Mouse (Mus musculus) adrenal gland (tissue): ENCODE results near the gene Sbk1.

Source experiments
- intact Hi-C: fragments of 180-260 bp; cut with DNase I; formaldehyde crosslinking; loops from one replicate; pipeline ENCODE4 v1.15.1; 2025
- long read RNA-seq, 2 experiments: library from polyadenylated mRNA; unstranded; transcript quantifications; one replicate each; pipeline ENCODE4 v2.0.0; 2020; ENCODE audit warnings: borderline replicate concordance in 1 of 2; ENCODE audit not compliant: insufficient replicate concordance in 1 of 2

Gene Sbk1
- long read RNA-seq, experiment 1, full-length matches to known transcripts: 3 of 6 reads
- long read RNA-seq, experiment 1, partial matches to known transcripts: 0 of 6 reads
- long read RNA-seq, experiment 1, other reads (novel, unspliced or antisense): 3 of 6 reads
- long read RNA-seq, experiment 2, partial matches to known transcripts: 0 of 4 reads
- long read RNA-seq, experiment 2, other reads (novel, unspliced or antisense): 4 of 4 reads

DNA sequence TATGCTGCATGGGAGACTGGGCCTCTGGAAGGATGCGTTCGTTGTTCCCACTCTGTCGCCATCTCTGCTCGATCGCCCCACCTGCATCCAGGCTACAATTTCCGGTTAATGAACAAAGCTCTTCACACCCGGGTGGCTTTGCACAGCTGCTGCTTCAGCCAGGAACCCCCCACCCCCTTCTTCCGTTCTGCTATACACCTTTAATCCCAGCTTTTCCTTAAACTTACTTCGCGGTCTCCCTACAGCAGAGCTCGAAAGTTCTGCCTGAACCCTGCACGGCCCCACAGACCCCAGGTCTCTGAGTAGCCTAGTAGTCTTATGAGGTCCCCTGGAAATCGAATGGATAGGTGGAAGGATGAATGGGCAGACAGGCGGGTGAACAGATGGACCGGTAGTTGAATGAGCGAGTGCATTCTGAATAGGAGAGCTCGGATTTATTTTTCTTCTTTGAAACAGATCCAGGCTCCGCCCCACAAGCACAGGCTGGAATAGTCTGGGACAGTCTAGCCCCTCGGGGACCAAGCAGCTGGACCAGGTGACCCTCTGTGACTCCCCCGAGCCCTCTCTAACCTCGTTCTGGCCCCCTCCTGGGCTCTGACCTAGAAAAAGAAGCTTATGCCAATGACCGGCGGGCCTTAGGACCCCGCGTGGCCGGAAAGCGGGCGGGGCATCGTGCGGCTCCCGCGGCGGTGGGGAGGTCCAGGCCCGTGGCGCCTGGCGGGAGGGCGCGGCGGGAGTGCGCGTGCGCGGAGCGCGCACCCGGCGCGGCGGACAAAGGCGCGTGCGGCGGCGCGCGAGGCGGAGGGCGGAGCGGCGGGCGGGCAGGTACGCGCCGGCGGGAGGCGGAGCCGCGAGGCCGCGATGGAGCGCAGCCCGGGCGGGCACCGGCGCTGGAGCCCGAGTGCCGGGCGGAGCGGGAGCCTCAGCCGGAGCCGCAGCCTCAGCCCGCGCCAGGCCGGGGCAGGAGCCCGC lies at the start of gene Sbk1:
Gene Sbk1 (plus strand): TSS at position 908 of the 972 bp plus-strand sequence.
- intact Hi-C loops: no loop called here

DNA sequence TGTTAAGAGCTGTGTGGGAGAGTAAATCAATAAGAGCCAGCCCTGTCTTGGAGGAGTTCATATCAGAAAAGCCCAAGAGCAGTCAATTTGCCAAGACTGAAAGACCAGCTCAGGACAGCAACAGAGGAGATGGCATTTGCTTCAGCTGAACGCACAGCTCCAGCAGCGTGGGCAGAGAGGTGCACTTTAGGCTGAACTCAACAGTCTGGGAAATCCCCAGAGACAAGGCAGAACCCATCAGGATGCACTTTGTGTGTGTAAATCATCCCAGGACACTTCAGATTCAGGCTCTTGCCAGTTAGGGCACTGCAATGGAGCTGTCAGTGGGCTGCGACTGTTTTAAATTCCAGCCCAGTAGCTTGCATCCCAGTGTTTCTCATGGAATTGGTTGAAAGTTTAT lies 49.7 kb upstream of the Sbk1 start:
- intact Hi-C loops: no loop called here

DNA sequence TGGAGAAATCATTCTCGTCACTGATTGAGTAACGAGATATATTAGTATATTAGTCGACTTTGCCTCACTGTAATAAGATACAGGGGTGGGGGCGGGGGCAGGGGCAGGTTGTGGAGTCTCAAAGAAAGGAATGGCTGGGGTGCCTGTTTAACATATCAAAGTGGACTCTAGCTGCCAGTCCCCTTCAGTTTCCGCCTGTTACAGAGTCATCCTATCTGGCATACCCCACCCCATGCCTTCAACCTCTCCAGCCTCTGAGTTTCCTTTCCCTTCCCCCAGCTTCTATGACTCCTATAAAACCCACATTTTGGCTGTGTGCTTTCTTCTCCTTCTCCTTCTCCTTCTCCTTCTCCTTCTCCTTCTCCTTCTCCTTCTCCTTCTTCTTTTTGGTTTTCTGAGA lies 46.3 kb upstream of the Sbk1 start:
- intact Hi-C loops: no loop called here

DNA sequence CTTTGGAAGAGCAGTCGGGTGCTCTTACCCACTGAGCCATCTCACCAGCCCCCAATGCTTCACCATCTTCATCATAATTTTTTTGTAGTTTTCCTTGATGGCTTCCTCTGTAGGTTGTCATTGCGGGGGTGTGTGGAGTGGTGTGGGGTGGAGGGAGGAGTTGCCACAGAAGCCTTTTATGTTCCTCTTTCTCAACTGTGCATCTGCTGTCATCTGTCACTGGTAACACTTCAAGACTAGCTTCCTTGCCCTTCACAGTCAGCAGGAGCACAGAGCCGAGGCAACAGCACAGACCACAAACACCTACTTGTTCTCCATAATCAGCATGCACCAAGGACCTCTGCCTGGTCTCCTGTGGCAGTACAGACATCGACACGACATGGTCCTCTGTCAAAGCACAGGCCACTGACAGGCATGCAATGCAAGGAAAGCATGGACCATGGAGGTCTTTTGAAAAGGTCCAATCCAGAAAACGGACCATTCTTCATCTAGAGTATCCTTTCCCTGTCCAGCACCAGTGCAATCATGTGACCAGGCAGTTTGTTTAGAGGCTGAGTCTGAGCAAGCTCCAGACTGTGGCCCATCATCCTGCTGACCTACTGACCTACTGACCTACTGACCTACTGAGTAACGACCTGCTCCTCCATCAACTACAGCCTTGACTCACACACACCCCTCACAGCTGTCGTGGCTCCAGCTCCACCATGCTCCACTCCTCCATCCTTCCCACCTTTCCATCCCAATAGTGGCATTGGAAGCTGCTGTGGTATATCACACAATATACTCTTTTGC lies 41.9 kb upstream of the Sbk1 start:
- intact Hi-C loops: no loop called here

DNA sequence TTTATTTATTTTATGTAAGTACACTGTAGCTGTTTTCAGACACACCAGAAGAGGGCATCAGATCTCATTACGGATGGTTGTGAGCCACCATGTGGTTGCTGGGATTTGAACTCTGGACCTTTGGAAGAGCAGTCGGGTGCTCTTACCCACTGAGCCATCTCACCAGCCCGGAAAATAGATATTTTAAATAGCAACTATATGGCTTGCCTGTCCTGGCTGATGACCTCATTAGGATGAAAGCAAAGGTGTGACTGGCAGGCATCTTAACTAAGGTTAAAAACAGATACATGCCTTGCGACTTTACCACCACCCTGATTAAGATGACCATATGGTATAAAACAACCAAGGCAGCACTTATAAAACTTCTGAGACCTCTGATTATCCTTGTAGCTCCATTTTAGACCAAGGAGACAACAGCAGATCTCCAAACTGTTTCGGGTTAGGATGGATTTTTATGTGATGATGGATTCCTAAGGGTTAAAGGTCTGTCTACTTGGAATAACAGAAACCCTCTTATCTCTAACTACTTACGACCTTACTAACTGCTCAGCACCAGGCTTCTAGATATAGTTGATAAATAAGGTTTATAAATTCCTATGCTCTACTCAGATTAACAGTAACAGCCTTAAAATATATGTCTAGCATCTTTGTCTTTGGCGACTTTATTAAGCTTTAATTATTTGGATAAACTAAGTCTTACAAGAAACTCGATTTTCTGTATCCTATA lies 39.9 kb upstream of the Sbk1 start:
- intact Hi-C loops: no loop called here

DNA sequence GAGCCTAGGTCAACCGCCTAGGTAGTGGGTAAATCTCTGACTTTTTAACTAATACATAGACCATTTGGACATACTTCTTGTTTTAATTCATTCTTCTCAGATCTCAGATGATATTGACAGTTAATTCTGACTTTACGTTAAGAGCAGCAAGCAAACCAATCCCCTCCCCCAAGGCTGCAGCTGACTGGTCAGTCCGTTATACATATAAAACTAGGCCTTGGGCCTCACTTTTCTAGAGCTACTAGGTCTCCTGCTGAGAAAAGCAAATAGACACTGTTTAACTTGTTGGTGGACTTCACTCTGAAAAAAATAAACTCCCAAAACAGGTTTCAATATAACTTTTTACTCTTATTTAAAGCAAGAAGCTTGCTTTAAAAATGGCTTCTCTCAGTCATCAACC lies 37.8 kb upstream of the Sbk1 start:
- intact Hi-C loops: no loop called here

DNA sequence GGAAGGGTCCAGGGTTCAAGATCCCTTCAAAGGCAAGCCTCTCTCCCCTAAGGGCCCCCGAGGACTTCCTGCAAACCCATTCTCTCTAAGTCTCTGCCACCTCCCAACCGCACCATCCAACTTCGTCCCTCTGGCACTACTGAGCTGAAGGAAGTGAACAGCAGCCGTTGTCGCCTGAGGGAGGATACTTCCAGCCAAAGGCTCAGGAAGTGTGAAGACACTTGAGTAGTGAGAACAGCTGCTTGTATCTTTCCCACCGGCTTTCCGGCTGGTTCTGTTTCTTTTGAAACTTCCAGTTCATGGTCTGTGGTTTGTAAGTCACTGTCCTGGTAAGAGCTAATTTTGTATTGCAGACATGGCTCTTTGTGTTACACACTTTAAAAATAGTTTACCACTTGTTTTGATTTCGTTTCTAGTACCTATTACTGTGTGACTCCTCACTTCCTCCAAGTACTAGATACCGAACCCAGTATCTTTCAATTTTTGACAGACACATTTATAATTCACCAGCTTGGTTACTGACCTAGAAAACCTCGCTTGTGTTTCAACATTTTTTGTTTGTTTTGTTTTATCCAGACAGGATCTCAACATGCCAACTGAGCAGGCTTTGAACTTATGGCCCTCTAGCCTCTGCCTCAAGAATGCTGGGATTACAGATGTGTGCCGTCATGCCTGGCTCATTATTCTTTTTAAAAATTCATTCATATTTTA lies 36.2 kb upstream of the Sbk1 start:
- intact Hi-C loops: no loop called here

DNA sequence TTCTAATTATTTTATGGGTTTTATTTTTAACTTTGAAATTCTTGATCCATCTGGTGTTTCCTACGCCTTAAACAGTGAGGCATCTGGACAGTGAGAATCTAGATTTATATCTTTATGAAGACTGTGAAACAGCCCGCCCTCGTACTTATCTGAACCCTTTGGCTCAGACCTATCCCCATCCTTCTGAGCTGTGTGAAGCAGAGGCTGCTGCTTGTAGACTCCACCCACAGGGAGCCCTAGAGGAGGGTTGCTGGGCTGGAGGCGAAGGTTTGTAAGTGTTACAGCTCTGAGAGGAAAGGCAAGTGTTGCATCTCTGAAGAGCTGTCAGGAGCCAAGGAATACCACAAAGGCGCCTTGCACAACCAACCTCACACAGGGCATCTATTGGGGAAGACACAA lies 35.6 kb upstream of the Sbk1 start:
- intact Hi-C loops: no loop called here

DNA sequence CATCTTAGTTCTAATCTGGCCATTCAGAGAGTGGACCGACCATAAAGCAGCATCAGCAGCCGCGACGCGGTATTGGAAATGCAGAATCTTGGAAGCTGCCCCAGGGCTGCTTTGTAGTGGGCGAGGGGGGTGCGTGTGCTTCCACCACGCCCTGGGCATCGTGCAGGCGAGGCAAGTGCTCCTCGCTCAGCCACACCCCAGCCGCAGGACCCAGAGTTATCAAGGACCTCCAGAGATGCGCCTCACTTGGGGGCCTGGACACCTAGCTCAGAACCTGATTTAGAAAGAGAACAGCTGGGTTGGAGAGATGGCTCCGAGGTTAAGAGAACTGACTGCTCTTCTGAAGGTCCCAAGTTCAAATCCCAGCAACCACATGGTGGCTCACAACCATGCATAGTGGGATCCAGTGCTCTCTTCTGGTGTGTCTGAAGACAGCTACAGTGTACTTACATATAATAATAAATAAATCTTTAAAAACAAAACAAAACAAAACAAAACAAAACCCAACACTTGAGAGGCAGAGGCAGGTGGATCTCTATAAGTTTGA lies 31.5 kb upstream of the Sbk1 start:
- intact Hi-C loops: no loop called here

DNA sequence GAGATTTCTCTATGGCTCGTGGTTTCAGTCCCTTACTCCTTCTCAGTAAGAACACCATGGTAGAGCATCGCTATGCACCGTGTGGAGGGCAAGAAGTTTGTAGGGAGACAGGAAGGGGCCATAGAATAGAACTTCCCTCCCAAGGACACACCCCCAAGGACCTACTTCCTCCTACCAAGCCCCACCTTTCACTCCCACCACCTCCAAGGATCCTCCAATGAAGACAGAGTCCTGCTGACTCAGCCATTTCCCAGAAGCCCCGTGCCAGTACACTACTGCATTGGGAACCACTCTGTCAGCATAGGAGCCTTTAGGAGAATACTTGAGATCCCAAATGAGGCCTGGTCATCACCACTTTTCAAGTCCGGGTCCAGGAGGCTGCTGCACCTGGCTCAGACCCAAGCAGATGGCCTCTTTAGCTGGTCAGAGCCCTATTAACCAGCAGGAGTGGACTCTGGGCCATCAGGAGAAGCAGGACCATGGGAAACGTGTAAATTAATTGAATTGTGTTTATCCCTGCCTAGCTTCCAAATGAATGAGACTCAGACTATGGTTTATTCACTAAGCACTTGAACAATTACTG lies 28.2 kb upstream of the Sbk1 start:
- intact Hi-C loops: no loop called here

DNA sequence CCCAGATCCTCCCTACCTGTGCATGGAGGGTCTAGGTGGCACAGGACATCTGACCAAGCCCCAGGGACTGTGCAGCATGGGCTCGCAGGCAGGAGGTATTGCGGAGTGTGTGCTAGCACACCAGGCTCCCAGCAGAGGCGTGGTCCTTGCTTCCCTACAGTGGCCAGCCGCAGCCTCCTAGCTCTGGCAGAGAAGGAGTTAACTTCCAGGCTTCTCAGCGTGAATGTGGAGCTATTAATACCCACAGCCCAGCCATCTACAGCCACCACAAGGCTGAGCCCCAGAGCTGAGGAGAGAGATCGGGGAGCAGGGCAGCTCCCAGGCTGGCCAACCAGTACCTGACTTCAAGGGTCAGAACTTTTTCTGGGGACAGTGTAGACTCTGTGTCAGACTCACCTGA lies 24.3 kb upstream of the Sbk1 start:
- intact Hi-C loops: no loop called here

DNA sequence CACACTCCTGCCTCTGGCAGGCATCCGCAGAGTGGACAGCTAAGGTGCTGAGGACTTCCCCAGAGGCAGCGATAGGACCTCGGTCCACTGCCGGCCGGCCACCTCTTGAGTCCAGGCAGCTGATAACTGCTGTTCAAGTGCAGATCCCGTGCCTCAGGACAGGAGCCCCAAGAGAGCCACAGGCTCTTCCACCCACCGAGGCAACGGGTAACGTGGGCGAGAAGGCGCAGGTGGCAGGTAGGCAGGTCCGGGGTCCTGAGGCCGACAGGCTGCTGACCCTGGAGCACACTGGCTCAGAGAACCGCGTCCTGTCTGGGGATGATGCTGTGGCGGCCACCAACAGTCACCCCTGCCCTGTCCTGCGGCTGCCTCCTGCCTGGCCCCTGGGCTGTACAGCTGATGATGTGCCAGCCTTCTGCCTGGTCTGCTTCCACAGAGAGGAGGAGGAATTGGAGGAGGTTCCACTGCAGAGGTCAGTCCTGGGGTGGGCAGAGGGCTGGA lies 23.7 kb upstream of the Sbk1 start:
- intact Hi-C loops: no loop called here

DNA sequence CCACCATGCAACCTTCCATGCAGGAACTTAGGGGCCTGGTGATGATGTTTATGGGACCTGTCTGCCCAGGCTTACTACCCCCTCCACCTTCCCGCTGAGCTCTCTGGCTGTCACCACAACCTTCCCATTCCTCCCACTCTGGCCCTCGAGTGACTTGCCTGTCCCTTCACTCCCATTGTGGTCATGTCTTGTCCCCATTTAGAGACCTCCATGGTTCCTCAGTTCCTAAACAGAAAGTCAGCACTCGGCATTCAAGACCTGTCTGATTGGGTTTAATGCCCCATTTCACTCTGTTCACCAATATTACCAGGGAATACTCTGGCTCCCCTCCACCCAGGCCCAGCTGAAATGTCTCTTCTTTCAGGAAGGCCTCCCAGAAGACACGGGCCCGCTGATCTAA lies 23.3 kb upstream of the Sbk1 start:
- intact Hi-C loops: no loop called here

DNA sequence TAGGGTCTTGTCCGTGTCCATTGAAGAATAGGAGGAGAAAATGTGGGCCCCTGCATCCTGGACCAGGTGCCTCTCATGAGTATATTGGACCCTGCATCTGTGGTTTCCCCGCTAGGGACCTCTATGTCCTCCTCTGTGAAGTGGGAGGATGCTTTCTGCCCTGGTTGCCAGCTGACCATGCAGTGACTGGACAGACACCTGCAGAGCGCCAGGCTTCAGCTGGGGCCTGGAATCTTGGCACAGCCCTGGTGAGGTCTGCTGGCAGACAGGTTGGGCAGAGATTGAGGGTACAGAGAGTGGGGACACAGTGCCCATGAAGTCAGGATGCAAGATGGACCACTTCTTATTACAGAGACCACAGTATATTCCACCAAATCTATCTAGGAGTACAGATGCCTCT lies 22.4 kb upstream of the Sbk1 start:
- intact Hi-C loops: no loop called here

DNA sequence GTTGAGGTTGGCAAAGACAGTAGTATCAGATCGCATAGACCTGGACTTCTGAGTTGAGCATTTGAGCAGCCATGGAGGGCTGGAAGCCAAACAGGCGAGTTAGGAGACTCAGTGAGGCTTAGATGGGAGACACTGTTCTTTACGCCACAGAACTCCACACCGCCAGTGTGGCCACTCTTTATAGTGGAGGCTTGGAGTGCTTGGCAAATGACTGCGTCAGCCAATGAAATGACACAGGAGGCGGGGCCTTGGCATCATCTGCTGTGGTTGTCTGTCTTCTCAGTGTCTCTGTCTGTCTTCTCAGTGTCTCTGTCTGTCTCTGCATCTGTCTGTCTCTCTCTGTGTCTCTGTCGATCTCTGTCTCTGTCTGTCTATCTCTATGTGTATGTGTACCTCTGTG lies 21.9 kb upstream of the Sbk1 start:
- intact Hi-C loops: no loop called here

DNA sequence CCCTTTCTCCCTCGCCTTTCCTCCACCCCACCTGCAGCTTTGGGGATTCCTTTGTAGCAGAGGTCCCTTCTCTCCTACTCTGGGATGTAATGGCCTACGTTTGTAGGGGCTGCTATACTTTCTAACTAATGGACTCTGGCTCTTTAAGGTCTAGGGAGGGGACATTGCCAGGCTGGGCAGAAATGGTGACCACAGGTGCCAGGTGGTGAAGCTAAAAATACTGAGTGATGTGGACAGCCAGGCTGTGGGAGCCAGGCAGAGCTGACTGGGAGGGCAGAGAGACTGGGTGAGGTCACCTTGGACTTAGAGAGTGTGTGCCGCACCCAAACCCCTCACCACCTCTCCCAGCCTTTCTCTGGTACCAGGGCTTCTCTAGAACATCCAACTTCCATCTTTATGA lies 20.7 kb upstream of the Sbk1 start:
- intact Hi-C loops: no loop called here

DNA sequence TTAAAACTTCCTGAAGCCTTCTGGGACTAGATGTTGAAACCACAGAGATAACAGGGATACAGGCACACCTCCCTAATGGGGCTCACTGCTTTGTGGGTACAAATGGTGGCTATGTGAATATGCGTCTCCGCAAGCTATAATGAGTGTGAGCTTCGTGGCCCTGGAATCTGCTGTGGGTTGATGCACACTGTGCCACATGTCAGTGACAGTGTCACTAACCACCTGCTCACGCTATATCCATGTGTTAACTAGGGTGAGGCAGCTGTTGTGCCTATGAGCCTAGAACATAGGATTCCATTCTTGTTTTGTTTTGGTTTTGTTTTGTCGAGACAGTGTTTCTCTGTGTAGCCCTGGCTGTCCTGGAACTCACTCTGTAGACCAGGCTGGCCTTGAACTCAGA lies 20.2 kb upstream of the Sbk1 start:
- intact Hi-C loops: no loop called here

DNA sequence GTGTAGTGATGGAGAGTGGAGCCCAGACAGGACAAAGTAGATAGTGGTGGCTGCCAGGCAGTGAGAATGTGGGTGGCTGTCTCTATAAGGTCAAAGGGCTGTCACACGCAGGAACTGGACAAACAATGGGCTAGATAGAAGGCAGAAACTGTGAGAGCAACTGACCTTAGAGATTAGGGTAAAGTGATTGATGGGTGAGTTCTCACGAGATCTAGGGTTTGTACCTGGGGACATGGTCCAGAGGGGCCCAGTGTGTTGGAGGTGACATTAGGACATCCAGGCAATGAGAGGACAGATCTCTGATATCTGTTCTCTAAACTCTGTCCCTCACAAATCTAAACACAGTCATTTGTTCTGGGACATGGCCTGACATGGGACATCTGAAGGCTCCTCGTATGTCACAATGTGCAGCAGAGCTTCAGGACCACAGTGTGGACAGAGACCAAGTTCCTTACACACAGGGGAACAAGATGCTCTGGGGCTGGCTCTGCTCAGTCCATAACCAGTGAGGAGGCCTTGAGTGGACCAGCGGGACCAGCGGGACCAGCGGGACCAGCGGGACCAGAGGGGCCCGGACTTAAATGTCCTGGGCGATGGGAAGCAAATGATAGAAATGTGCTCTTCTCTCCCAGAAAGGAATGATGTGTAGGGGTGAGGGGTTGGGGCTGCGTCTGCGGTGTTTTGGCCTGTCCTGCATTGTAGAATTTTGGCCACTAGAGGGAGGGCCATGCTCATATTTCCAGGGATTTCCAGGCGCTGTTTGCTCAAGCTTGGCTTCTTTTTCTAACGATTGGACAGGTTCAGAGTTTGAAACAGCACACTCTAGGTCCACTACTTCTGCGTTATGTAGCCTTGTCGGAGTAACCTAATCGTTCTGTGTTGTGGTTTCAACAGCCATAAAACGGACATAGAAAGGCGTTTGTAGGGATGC lies 11.9 kb upstream of the Sbk1 start:
- intact Hi-C loops: loop anchor here (1.0 to 5.0 kb wide), 2 partner anchors 37 to 117 kb away; partner anchors contain the start of gene Spns1
